ENCODE assay signal across 10 mouse cellular contexts in genomic region chr5:136967592-136967991, GRCm38 (mm10). TPM values are rescaled to one million over a fixed set of nuclear protein-coding genes. Genes with fewer than 3 reads are reported as not detected.
DNase-seq lines count a peak whose midpoint lies in the region; ATAC-seq and TF ChIP-seq lines count a peak whose summit lies in the region.
"Had no signal": no experiment of that assay in that cellular context is flagged by ENCODE, and none has a peak within 500 bp of the region (broad histone marks: within the 10 kb centered on the region; RNA-seq: fewer than 3 reads in every experiment).

No protein-coding gene starts in this region.

- no peak overlapping the region for H3K4me2 ChIP-seq in hindbrain, postnatal 0 days (ENCODE audit: low read depth, low read length)
- no peak overlapping the region for H3K4me2 ChIP-seq in forebrain, embryonic 12.5 days

- TF ChIP-seq CTCF in hindbrain, postnatal 0 days (IDR thresholded peaks at IDR 0.05; ENCODE audit: low read depth): no peak

- WGBS in hindbrain, postnatal 0 days: 69% methylated on average over 10 of the region's 10 CpGs
- WGBS in forebrain, embryonic 12.5 days: 79% methylated on average over 10 of the region's 10 CpGs

- H3K4me1 ChIP-seq in hindbrain, postnatal 0 days (ENCODE audit: insufficient read depth, low read length): peaks cover 7% of the 10 kb centered on the region; the same call in 1 of the 2 replicates
- peaks cover 8% of the 10 kb centered on the region for H3K4me1 ChIP-seq in forebrain, embryonic 12.5 days

- H3K9ac ChIP-seq in hindbrain, postnatal 0 days (replicated peaks; ENCODE audit: low read length): no peak overlapping the region
- no peak overlapping the region for H3K9ac ChIP-seq in forebrain, embryonic 12.5 days

- no peaks in the 10 kb centered on the region for H3K27me3 ChIP-seq in hindbrain, postnatal 0 days (ENCODE audit: insufficient read depth, low read length)
- H3K27me3 ChIP-seq in forebrain, embryonic 12.5 days: no peaks in the 10 kb centered on the region

- DNase-seq in adrenal gland, postnatal 10 days: peak; percentile 71
- DNase-seq in heart, adult 11 months: peak; percentile 99
- peak; percentile 79 for DNase-seq in kidney, adult 18-20 months
- DNase-seq in lung, postnatal 14 days: peak; percentile 45
- no peak for DNase-seq in thymus, postnatal 25 days
- DNase-seq in hindbrain, postnatal 0 days (ENCODE audit: low spot score): no peak
- DNase-seq in layer of hippocampus, adult 9-10 months (ENCODE audit: low spot score): no peak

- ATAC-seq in hindbrain, postnatal 0 days: no peak
- no peak for ATAC-seq in forebrain, embryonic 12.5 days (ENCODE audit: low FRiP score)

- no peaks in the 10 kb centered on the region for H3K9me3 ChIP-seq in hindbrain, postnatal 0 days (ENCODE audit: low read length)
- H3K9me3 ChIP-seq in forebrain, embryonic 12.5 days: no peaks in the 10 kb centered on the region

- H3K27ac ChIP-seq in hindbrain, postnatal 0 days: no peak overlapping the region
- no peak overlapping the region for H3K27ac ChIP-seq in forebrain, embryonic 12.5 days

- H3K4me3 ChIP-seq in hindbrain, postnatal 0 days (ENCODE audit: low read length): no peak overlapping the region
- H3K4me3 ChIP-seq in forebrain, embryonic 12.5 days (replicated peaks): no peak overlapping the region

- peaks cover 27% of the 10 kb centered on the region for H3K36me3 ChIP-seq in hindbrain, postnatal 0 days (ENCODE audit: insufficient read depth, low read length)
- peaks cover 52% of the 10 kb centered on the region for H3K36me3 ChIP-seq in forebrain, embryonic 12.5 days (replicated peaks)

RNA-seq across cellular contexts. Expression of gene Cldn15, which starts 1.2 kb away (rescaled TPM):
- 10 to 100 TPM; 10.7 to 13.6 TPM for total RNA-seq in adrenal gland, postnatal 10 days (2021)
- total RNA-seq in hindbrain, postnatal 0 days (2014; rRNA removed): 0.40 TPM in 1 of 2 replicates, not detected in the other
- 0.24 TPM in 1 of 2 replicates, not detected in the other for polyA plus RNA-seq in hindbrain, postnatal 0 days (2015; fragmentation: Nextera tagmentation; extraction: Ambion mirVana)
- polyA plus RNA-seq in forebrain, embryonic 12.5 days (2016; fragmentation: Nextera tagmentation; extraction: Ambion mirVana): 0.27 and 0.50 TPM in 2 replicates
- total RNA-seq: left cerebral cortex, postnatal 10 days had no signal

RNA-seq across cellular contexts. Expression of gene Fis1, which starts 14.5 kb away (rescaled TPM):
- total RNA-seq in adrenal gland, postnatal 10 days (2021): 100 to 1,000 TPM; 164 to 186 TPM
- total RNA-seq in hindbrain, postnatal 0 days (2014; rRNA removed): 174 and 195 TPM in 2 replicates
- 403 and 416 TPM in 2 replicates for polyA plus RNA-seq in hindbrain, postnatal 0 days (2015; fragmentation: Nextera tagmentation; extraction: Ambion mirVana)
- 287 and 302 TPM in 2 replicates for polyA plus RNA-seq in forebrain, embryonic 12.5 days (2016; fragmentation: Nextera tagmentation; extraction: Ambion mirVana)

RNA-seq across cellular contexts. Expression of gene Plod3, which starts 19.2 kb away (rescaled TPM):
- total RNA-seq in adrenal gland, postnatal 10 days (2021): 10 to 100 TPM; 43.5 to 49.6 TPM
- 58.8 and 63.5 TPM in 2 replicates for total RNA-seq in hindbrain, postnatal 0 days (2014; rRNA removed)
- polyA plus RNA-seq in hindbrain, postnatal 0 days (2015; fragmentation: Nextera tagmentation; extraction: Ambion mirVana): 25.2 and 28.7 TPM in 2 replicates
- polyA plus RNA-seq in forebrain, embryonic 12.5 days (2016; fragmentation: Nextera tagmentation; extraction: Ambion mirVana): 34.5 and 36.4 TPM in 2 replicates

RNA-seq across cellular contexts. Expression of gene Znhit1, which starts 20.2 kb away (rescaled TPM):
- total RNA-seq in adrenal gland, postnatal 10 days (2021): 10 to 100 TPM; 60.1 to 61.0 TPM
- 68.1 and 84.1 TPM in 2 replicates for total RNA-seq in hindbrain, postnatal 0 days (2014; rRNA removed)
- polyA plus RNA-seq in hindbrain, postnatal 0 days (2015; fragmentation: Nextera tagmentation; extraction: Ambion mirVana): 140 and 143 TPM in 2 replicates
- 97.9 and 102 TPM in 2 replicates for polyA plus RNA-seq in forebrain, embryonic 12.5 days (2016; fragmentation: Nextera tagmentation; extraction: Ambion mirVana)

RNA-seq across cellular contexts. Expression of gene Vgf, which starts 58.6 kb away (rescaled TPM):
- 10 to 100 TPM in 1 of 2 experiments, 1 to 10 TPM in 1; 9.9 to 13.7 TPM for total RNA-seq in adrenal gland, postnatal 10 days (2021)
- 136 and 137 TPM in 2 replicates for total RNA-seq in hindbrain, postnatal 0 days (2014; rRNA removed)
- 43.2 and 45.9 TPM in 2 replicates for polyA plus RNA-seq in hindbrain, postnatal 0 days (2015; fragmentation: Nextera tagmentation; extraction: Ambion mirVana)
- 0.68 and 0.92 TPM in 2 replicates for polyA plus RNA-seq in forebrain, embryonic 12.5 days (2016; fragmentation: Nextera tagmentation; extraction: Ambion mirVana)
- total RNA-seq: neutrophil, adult 5-6 weeks had no signal

Comparison
In these comparisons a context has a peak if more than half of its experiments do, and no peak if none do; other contexts are left out.
1. DNase-seq: peak in adrenal gland, postnatal 10 days (single experiment), heart, adult 11 months (single experiment), kidney, adult 18-20 months (single experiment) and lung, postnatal 14 days (single experiment); none in thymus, postnatal 25 days (single experiment), hindbrain, postnatal 0 days (single experiment) and layer of hippocampus, adult 9-10 months (single experiment).